Mouse (Mus musculus): ENCODE measurements around the gene Parp8. TPM values are rescaled to one million over a fixed set of nuclear protein-coding genes. Genes with fewer than 3 reads are reported as not detected.

The Parp8 gene
- polyA plus RNA-seq, 1 experiment from 2014 or later = 18.9 TPM

- WGBS = 87% methylated on average over 2 of the region's 2 CpGs
- Histone ChIP-seq H3K4me2 (replicated peaks) (no peak overlapping the region), H3K4me3 (no peak overlapping the region), H3K9ac (replicated peaks) (no peak overlapping the region), H3K36me3 (no peaks in the 10 kb centered on the region), H3K27me3 (no peaks in the 10 kb centered on the region), H3K27ac (replicated peaks) (no peak overlapping the region), H3K4me1 (no peaks in the 10 kb centered on the region), H3K9me3 (no peaks in the 10 kb centered on the region)
- ATAC-seq (ENCODE audit: low FRiP score, low read depth) = no peak
Observed at GRCm38 (mm10) chr13:117013516-117013915, 11.8 kb downstream of the Parp8 start.

GRCm38 (mm10) chr13:117012031-117012430 lies 13.3 kb downstream of the Parp8 start:
- no peaks in the 10 kb centered on the region for H3K4me1 ChIP-seq
- H3K27me3 ChIP-seq = no peaks in the 10 kb centered on the region
- H3K9me3 ChIP-seq = no peaks in the 10 kb centered on the region
- WGBS = 96% methylated on average over 9 of the region's 9 CpGs
- H3K4me3 ChIP-seq = no peak overlapping the region
- no peak for ATAC-seq (ENCODE audit: low FRiP score, low read depth)
- H3K27ac ChIP-seq (replicated peaks) = no peak overlapping the region
- no peak overlapping the region for H3K9ac ChIP-seq (replicated peaks)
- no peaks in the 10 kb centered on the region for H3K36me3 ChIP-seq
- no peak overlapping the region for H3K4me2 ChIP-seq (replicated peaks)

- Histone ChIP-seq H3K27me3 (no peaks in the 10 kb centered on the region), H3K4me2 (replicated peaks) (no peak overlapping the region), H3K4me3 (no peak overlapping the region), H3K9me3 (no peaks in the 10 kb centered on the region), H3K36me3 (no peaks in the 10 kb centered on the region), H3K27ac (replicated peaks) (no peak overlapping the region), H3K4me1 (no peaks in the 10 kb centered on the region), H3K9ac (replicated peaks) (no peak overlapping the region)
- ATAC-seq (ENCODE audit: low FRiP score, low read depth) = no peak
- WGBS = 90% methylated on average over 8 of the region's 8 CpGs
Observed at GRCm38 (mm10) chr13:117010143-117010542, 15.2 kb downstream of the Parp8 start.

GRCm38 (mm10) chr13:117008021-117009015 lies 17.0 kb downstream of the Parp8 start:
- no peaks in the 10 kb centered on the region for H3K4me1 ChIP-seq
- no peak overlapping the region for H3K27ac ChIP-seq (replicated peaks)
- H3K9me3 ChIP-seq = no peaks in the 10 kb centered on the region
- no peak for ATAC-seq (ENCODE audit: low FRiP score, low read depth)
- H3K4me2 ChIP-seq (replicated peaks) = no peak overlapping the region
- no peaks in the 10 kb centered on the region for H3K36me3 ChIP-seq
- 94% methylated on average over 9 of the region's 9 CpGs for WGBS
- no peaks in the 10 kb centered on the region for H3K27me3 ChIP-seq
- no peak overlapping the region for H3K4me3 ChIP-seq
- no peak overlapping the region for H3K9ac ChIP-seq (replicated peaks)

- H3K4me2 ChIP-seq (replicated peaks) = no peak overlapping the region
- no peak overlapping the region for H3K4me3 ChIP-seq
- H3K9me3 ChIP-seq = no peaks in the 10 kb centered on the region
- H3K36me3 ChIP-seq = no peaks in the 10 kb centered on the region
- no peak overlapping the region for H3K9ac ChIP-seq (replicated peaks)
- no peaks in the 10 kb centered on the region for H3K4me1 ChIP-seq
- H3K27ac ChIP-seq (replicated peaks) = no peak overlapping the region
- H3K27me3 ChIP-seq = no peaks in the 10 kb centered on the region
- 96% methylated on average over 2 of the region's 2 CpGs for WGBS
- no peak for ATAC-seq (ENCODE audit: low FRiP score, low read depth)
Observed at GRCm38 (mm10) chr13:117007566-117007965, 17.8 kb downstream of the Parp8 start.

GRCm38 (mm10) chr13:117006638-117007037 lies 18.7 kb downstream of the Parp8 start:
- Histone ChIP-seq H3K36me3 (no peaks in the 10 kb centered on the region), H3K27me3 (no peaks in the 10 kb centered on the region), H3K4me3 (no peak overlapping the region), H3K4me1 (no peaks in the 10 kb centered on the region), H3K27ac (replicated peaks) (no peak overlapping the region), H3K9me3 (no peaks in the 10 kb centered on the region), H3K9ac (replicated peaks) (no peak overlapping the region), H3K4me2 (replicated peaks) (no peak overlapping the region)
- ATAC-seq (ENCODE audit: low FRiP score, low read depth) = no peak
- 73% methylated on average over 4 of the region's 4 CpGs for WGBS

GRCm38 (mm10) chr13:117000493-117000892 lies 24.8 kb downstream of the Parp8 start:
- no peaks in the 10 kb centered on the region for H3K4me1 ChIP-seq
- no peak overlapping the region for H3K27ac ChIP-seq (replicated peaks)
- no peaks in the 10 kb centered on the region for H3K27me3 ChIP-seq
- WGBS = 89% methylated on average over 3 of the region's 3 CpGs
- no peaks in the 10 kb centered on the region for H3K9me3 ChIP-seq
- no peak overlapping the region for H3K9ac ChIP-seq (replicated peaks)
- no peak overlapping the region for H3K4me3 ChIP-seq
- no peak for ATAC-seq (ENCODE audit: low FRiP score, low read depth)
- no peaks in the 10 kb centered on the region for H3K36me3 ChIP-seq
- H3K4me2 ChIP-seq (replicated peaks) = no peak overlapping the region

GRCm38 (mm10) chr13:116991560-116991959 lies 33.8 kb downstream of the Parp8 start:
- Histone ChIP-seq H3K4me2 (replicated peaks) (no peak overlapping the region), H3K4me1 (0 out of 2 replicates have a peak, but pooled peaks cover 11% of the 10 kb centered on the region), H3K9me3 (no peaks in the 10 kb centered on the region), H3K9ac (replicated peaks) (no peak overlapping the region), H3K36me3 (no peaks in the 10 kb centered on the region), H3K4me3 (no peak overlapping the region), H3K27me3 (no peaks in the 10 kb centered on the region), H3K27ac (replicated peaks) (no peak overlapping the region)
- no peak for ATAC-seq (ENCODE audit: low FRiP score, low read depth)
- WGBS = 82% methylated on average over 7 of the region's 7 CpGs

GRCm38 (mm10) chr13:116990327-116990726 lies 35.0 kb downstream of the Parp8 start:
- no peak overlapping the region for H3K4me2 ChIP-seq (replicated peaks)
- no peak overlapping the region for H3K4me3 ChIP-seq
- ATAC-seq (ENCODE audit: low FRiP score, low read depth) = no peak
- H3K27ac ChIP-seq (replicated peaks) = no peak overlapping the region
- H3K9ac ChIP-seq (replicated peaks) = no peak overlapping the region
- H3K27me3 ChIP-seq = no peaks in the 10 kb centered on the region
- no peaks in the 10 kb centered on the region for H3K9me3 ChIP-seq
- 88% methylated on average over 4 of the region's 4 CpGs for WGBS
- no peaks in the 10 kb centered on the region for H3K36me3 ChIP-seq
- 0 out of 2 replicates have a peak, but pooled peaks cover 11% of the 10 kb centered on the region for H3K4me1 ChIP-seq

GRCm38 (mm10) chr13:116988706-116989105 lies 36.6 kb downstream of the Parp8 start:
- Histone ChIP-seq H3K4me3 (no peak overlapping the region), H3K27me3 (no peaks in the 10 kb centered on the region), H3K9ac (replicated peaks) (no peak overlapping the region), H3K27ac (replicated peaks) (no peak overlapping the region), H3K4me1 (0 out of 2 replicates have a peak, but pooled peaks cover 11% of the 10 kb centered on the region), H3K36me3 (no peaks in the 10 kb centered on the region), H3K9me3 (no peaks in the 10 kb centered on the region), H3K4me2 (replicated peaks) (no peak overlapping the region)
- 80% methylated on average over 2 of the region's 2 CpGs for WGBS
- ATAC-seq (ENCODE audit: low FRiP score, low read depth) = no peak; the same call in 1 of the 2 replicates

GRCm38 (mm10) chr13:116988208-116988607 lies 37.1 kb downstream of the Parp8 start:
- 81% methylated on average over 7 of the region's 7 CpGs for WGBS
- H3K27ac ChIP-seq (replicated peaks) = no peak overlapping the region
- H3K4me1 ChIP-seq = 0 out of 2 replicates have a peak, but pooled peaks cover 11% of the 10 kb centered on the region
- no peaks in the 10 kb centered on the region for H3K27me3 ChIP-seq
- no peaks in the 10 kb centered on the region for H3K9me3 ChIP-seq
- H3K36me3 ChIP-seq = no peaks in the 10 kb centered on the region
- H3K9ac ChIP-seq (replicated peaks) = no peak overlapping the region
- no peak for ATAC-seq (ENCODE audit: low FRiP score, low read depth)
- H3K4me2 ChIP-seq (replicated peaks) = no peak overlapping the region
- H3K4me3 ChIP-seq = no peak overlapping the region

GRCm38 (mm10) chr13:116987284-116987683 lies 38.1 kb downstream of the Parp8 start:
- 78% methylated on average over 3 of the region's 3 CpGs for WGBS
- no peaks in the 10 kb centered on the region for H3K36me3 ChIP-seq
- H3K9ac ChIP-seq (replicated peaks) = no peak overlapping the region
- H3K9me3 ChIP-seq = no peaks in the 10 kb centered on the region
- H3K27ac ChIP-seq (replicated peaks) = no peak overlapping the region
- no peaks in the 10 kb centered on the region for H3K27me3 ChIP-seq
- H3K4me1 ChIP-seq = 0 out of 2 replicates have a peak, but pooled peaks cover 11% of the 10 kb centered on the region
- ATAC-seq (ENCODE audit: low FRiP score, low read depth) = no peak
- H3K4me3 ChIP-seq = no peak overlapping the region
- H3K4me2 ChIP-seq (replicated peaks) = no peak overlapping the region

All from midbrain, embryonic 12.5 days (tissue).